Mouse (Mus musculus) macrophage (primary cell): Measurements from ENCODE around the gene Doxl2. TPM values are rescaled to one million over a fixed set of nuclear protein-coding genes. Genes with fewer than 3 reads are reported as not detected.

Source experiments
- H3K27ac ChIP-seq: fragments of 350-480 bp; formaldehyde crosslinking; 2 replicates; pipeline ENCODE4 v1.9.0; 2021
- H3K36me3 ChIP-seq: fragments of 350-480 bp; formaldehyde crosslinking; 2 replicates; pipeline ENCODE4 v1.9.0; 2021; ENCODE audit errors: inconsistent target
- H3K4me3 ChIP-seq: fragments of 350-480 bp; formaldehyde crosslinking; 2 replicates; pipeline ENCODE4 v1.9.0; 2021; ENCODE audit errors: inconsistent target
- H3K79me2 ChIP-seq: fragments of 350-480 bp; formaldehyde crosslinking; 2 replicates; pipeline ENCODE4 v1.9.0; 2021; ENCODE audit errors: inconsistent target
- WGBS: methylation state at CpG from one replicate; pipeline ENCODE4 v1.1.7; 2026; ENCODE audit warnings: inconsistent platforms; ENCODE audit not compliant: missing documents; 5-methylcytosine and 5-hydroxymethylcytosine counted together
- polyA plus RNA-seq: library from polyadenylated mRNA; stranded (reverse); fragments of 250-400 nt; gene quantifications from 3 replicates; pipeline ENCODE4 v1.2.4, GENCODE M21; 2018; ENCODE audit warnings: inconsistent platforms

The Doxl2 gene
- polyA plus RNA-seq, 1 experiment from 2014 or later = not detected

- Histone ChIP-seq H3K4me3 (no peak overlapping the region), H3K36me3 (no peaks in the 10 kb centered on the region), H3K27ac (peak overlapping the region; percentile 79), H3K79me2 (no peaks in the 10 kb centered on the region)
- 79% methylated on average over 2 of the region's 2 CpGs for WGBS
Observed at GRCm38 (mm10) chr6:49022384-49022783, 47.6 kb downstream of the Doxl2 start.

- Histone ChIP-seq H3K36me3 (no peaks in the 10 kb centered on the region), H3K27ac (peak overlapping the region; percentile 79), H3K79me2 (no peaks in the 10 kb centered on the region; the same call in 1 of the 2 replicates), H3K4me3 (no peak overlapping the region)
- 78% methylated on average over 8 of the region's 10 CpGs for WGBS
Observed at GRCm38 (mm10) chr6:49023315-49023714, 48.6 kb downstream of the Doxl2 start.

DNA sequence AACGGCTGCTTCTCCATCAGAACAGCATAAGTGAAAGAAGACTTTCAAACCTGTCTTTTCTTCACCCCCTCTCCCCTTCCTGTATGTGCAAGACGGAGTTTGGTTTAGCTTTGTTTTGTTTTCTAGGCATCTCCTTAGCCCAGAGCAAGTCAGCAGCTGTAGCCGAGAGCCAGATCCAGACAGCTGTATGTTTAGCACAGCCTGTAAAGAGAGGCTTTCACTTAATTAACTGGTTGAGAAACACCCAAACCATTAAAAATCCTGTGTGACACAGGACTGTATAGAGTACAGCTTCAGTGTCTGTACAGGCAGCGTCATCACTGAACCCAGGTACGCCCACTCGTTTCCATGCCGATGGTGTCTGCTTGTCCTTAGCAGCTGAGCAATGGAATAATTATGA is 50.5 kb downstream of the Doxl2 start:
- H3K36me3 ChIP-seq = no peaks in the 10 kb centered on the region
- no peak overlapping the region for H3K4me3 ChIP-seq
- H3K27ac ChIP-seq = no peak overlapping the region
- H3K79me2 ChIP-seq = peaks cover 13% of the 10 kb centered on the region; the same call in 1 of the 2 replicates
- WGBS = 99% methylated on average over 7 of the region's 7 CpGs

GRCm38 (mm10) chr6:49026496-49026895 is 51.7 kb downstream of the Doxl2 start:
- Histone ChIP-seq H3K27ac (peak overlapping the region; percentile 99), H3K79me2 (peaks cover 13% of the 10 kb centered on the region; the same call in 1 of the 2 replicates), H3K36me3 (no peaks in the 10 kb centered on the region), H3K4me3 (no peak overlapping the region)
- WGBS = 15% methylated on average over 5 of the region's 5 CpGs

DNA sequence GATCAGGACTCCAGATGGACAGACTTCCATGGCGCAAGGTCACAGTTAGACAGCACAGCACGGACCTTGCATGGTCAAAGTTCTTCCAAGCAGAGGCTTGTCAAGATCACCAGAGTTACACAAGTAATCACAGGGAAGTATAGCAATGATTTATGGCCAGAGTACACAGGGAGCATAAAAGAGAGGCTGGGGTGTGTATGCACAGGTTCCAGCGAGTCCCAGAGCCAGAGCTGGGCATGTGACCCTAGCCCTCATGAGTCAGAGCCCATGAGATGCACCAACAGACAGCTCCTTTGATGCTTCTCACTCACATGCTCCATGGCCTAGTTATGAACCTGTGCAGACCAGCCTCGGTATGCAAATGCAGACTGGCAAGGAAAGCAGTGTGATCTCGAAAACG is 53.3 kb downstream of the Doxl2 start:
- H3K4me3 ChIP-seq = no peak overlapping the region
- peak overlapping the region; percentile 99 for H3K27ac ChIP-seq
- H3K36me3 ChIP-seq = no peaks in the 10 kb centered on the region
- peaks cover 25% of the 10 kb centered on the region; the same call in 1 of the 2 replicates for H3K79me2 ChIP-seq
- 78% methylated on average over 4 of the region's 6 CpGs for WGBS

Other genes with a start within 250 kb of the Doxl2 start
- gene Gimap1, start 235.9 kb upstream of the Doxl2 start, polyA plus RNA-seq = not detected in 3 replicates
- not detected in 3 replicates for gene Gimap5, start 228.8 kb upstream of the Doxl2 start, polyA plus RNA-seq
- gene Gimap3, start 204.1 kb upstream of the Doxl2 start, polyA plus RNA-seq = 0.32 TPM in 1 of 3 replicates, not detected in the others
- 11.9 to 62.5 TPM (median 19.0 TPM) in 3 replicates for gene Tmem176a, start 134.0 kb upstream of the Doxl2 start, polyA plus RNA-seq
- 20.8 to 122 TPM (median 51.6 TPM) in 3 replicates for gene Tmem176b, start 133.5 kb upstream of the Doxl2 start, polyA plus RNA-seq
- not detected in 3 replicates for gene Aoc1, start 102.1 kb upstream of the Doxl2 start, polyA plus RNA-seq
- not detected in 3 replicates for gene 1600015I10Rik, start 45.1 kb upstream of the Doxl2 start, polyA plus RNA-seq
- not detected in 3 replicates for gene Svs1, start 11.9 kb downstream of the Doxl2 start, polyA plus RNA-seq
- gene Gpnmb, start 61.6 kb downstream of the Doxl2 start, polyA plus RNA-seq = 10,016 to 46,211 TPM (median 10,775 TPM) in 3 replicates
- gene Malsu1, start 98.8 kb downstream of the Doxl2 start, polyA plus RNA-seq = 5.1 to 8.2 TPM (median 5.4 TPM) in 3 replicates
- gene Igf2bp3, start 240.0 kb downstream of the Doxl2 start, polyA plus RNA-seq = 1.4 to 4.0 TPM (median 3.2 TPM) in 3 replicates